9 mouse cellular contexts compared by ENCODE assay signal in the genomic region with DNA sequence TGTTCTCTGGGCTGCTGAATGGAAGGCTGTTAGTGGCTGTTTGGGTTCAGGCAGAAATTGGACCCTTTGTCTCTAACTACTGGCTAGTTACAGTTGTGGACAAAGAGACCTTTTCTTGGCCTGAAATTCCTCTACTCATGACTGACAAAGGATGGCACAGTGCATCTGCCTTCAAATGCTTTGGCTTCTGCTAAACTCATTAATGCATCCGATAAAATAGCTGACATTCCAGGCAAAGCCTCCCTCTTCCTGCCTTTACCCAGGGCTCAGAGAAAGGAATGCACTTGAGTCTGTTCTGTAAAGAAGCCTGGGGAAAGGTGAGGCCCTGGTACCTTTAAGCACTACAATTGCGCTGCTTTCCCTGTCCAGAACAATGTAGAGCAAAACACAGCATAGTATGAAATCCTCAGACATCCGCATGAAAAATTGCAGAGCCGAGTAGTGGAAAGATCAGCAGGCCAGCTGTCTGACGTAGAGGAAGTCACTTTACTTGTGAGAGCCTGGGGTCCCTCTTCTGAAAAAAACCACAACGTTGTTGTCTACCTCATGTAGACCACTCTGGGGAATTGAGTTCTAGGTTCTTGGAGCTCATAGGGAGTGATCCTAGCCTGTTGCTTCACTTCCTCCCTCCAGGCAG.
DNase-seq lines count a peak whose midpoint lies in the region; ATAC-seq lines count a peak whose summit lies in the region.
"Had no signal": no experiment of that assay in that cellular context is flagged by ENCODE, and none has a peak within 500 bp of the region (broad histone marks: within the 10 kb centered on the region; RNA-seq: fewer than 3 reads in every experiment).

No protein-coding gene starts in this region.

- peak overlapping the region; percentile 70 for H3K27ac ChIP-seq in hindbrain, embryonic 10.5 days
- no peak overlapping the region for H3K27ac ChIP-seq in hindbrain, embryonic 14.5 days
- H3K27ac ChIP-seq in neural tube, embryonic 15.5 days (replicated peaks): no peak overlapping the region
- peak overlapping the region; percentile 0 to 25; a peak in 2 of 4 replicates for H3K27ac ChIP-seq in heart, embryonic 14.5 days (replicated peaks in 1 of 2; ENCODE audit: control insufficient read depth in 1 of 2, insufficient read depth in 1 of 2, low read depth in 2 of 2, low read length in 2 of 2)
- peak overlapping the region; percentile 26; the same call in 1 of the 2 replicates for H3K27ac ChIP-seq in stomach, embryonic 15.5 days

- WGBS in hindbrain, embryonic 10.5 days: 53% methylated on average over 6 of the region's 6 CpGs
- WGBS in hindbrain, embryonic 14.5 days: 55% methylated on average over 6 of the region's 6 CpGs
- WGBS in neural tube, embryonic 15.5 days: 57% methylated on average over 6 of the region's 6 CpGs
- WGBS in heart, embryonic 14.5 days: 18% methylated on average over 6 of the region's 6 CpGs
- WGBS in stomach, embryonic 15.5 days: 27% methylated on average over 6 of the region's 6 CpGs

- no peak overlapping the region for H3K4me3 ChIP-seq in hindbrain, embryonic 10.5 days
- no peak overlapping the region for H3K4me3 ChIP-seq in hindbrain, embryonic 14.5 days (replicated peaks; ENCODE audit: low read length)
- no peak overlapping the region for H3K4me3 ChIP-seq in neural tube, embryonic 15.5 days (replicated peaks)
- H3K4me3 ChIP-seq in heart, embryonic 14.5 days (ENCODE audit: control insufficient read depth in 1 of 2, insufficient read depth in 1 of 2, low read depth in 1 of 2, low read length in 2 of 2): no peak overlapping the region
- no peak overlapping the region for H3K4me3 ChIP-seq in stomach, embryonic 15.5 days (replicated peaks)

- no peaks in the 10 kb centered on the region for H3K9me3 ChIP-seq in hindbrain, embryonic 10.5 days
- H3K9me3 ChIP-seq in hindbrain, embryonic 14.5 days (ENCODE audit: control insufficient read depth, low read length): no peaks in the 10 kb centered on the region
- no peaks in the 10 kb centered on the region for H3K9me3 ChIP-seq in neural tube, embryonic 15.5 days (replicated peaks)
- no peaks in the 10 kb centered on the region for H3K9me3 ChIP-seq in heart, embryonic 14.5 days (ENCODE audit: control insufficient read depth, low read length)
- H3K9me3 ChIP-seq in stomach, embryonic 15.5 days: no peaks in the 10 kb centered on the region

- peaks cover 20% of the 10 kb centered on the region for H3K4me1 ChIP-seq in hindbrain, embryonic 10.5 days (replicated peaks)
- no peaks in the 10 kb centered on the region for H3K4me1 ChIP-seq in hindbrain, embryonic 14.5 days (replicated peaks; ENCODE audit: control insufficient read depth, insufficient read depth, low read length)
- H3K4me1 ChIP-seq in neural tube, embryonic 15.5 days: no peaks in the 10 kb centered on the region
- peaks cover 7 to 12% of the 10 kb centered on the region in 2 experiments; a peak in 3 of 4 replicates for H3K4me1 ChIP-seq in heart, embryonic 14.5 days (ENCODE audit: control insufficient read depth in 2 of 2, insufficient read depth in 2 of 2, low read length in 2 of 2)
- H3K4me1 ChIP-seq in stomach, embryonic 15.5 days: peaks cover 5% of the 10 kb centered on the region; the same call in 1 of the 2 replicates

- no peak overlapping the region for H3K4me2 ChIP-seq in hindbrain, embryonic 14.5 days (replicated peaks)
- no peak overlapping the region for H3K4me2 ChIP-seq in neural tube, embryonic 15.5 days
- H3K4me2 ChIP-seq in heart, embryonic 14.5 days (ENCODE audit: low read length): no peak overlapping the region
- no peak overlapping the region for H3K4me2 ChIP-seq in stomach, embryonic 15.5 days

- no peaks in the 10 kb centered on the region for H3K27me3 ChIP-seq in hindbrain, embryonic 10.5 days (ENCODE audit: insufficient read depth, poor library complexity, severe bottlenecking)
- no peaks in the 10 kb centered on the region for H3K27me3 ChIP-seq in hindbrain, embryonic 14.5 days (ENCODE audit: control insufficient read depth, insufficient read depth, low read length)
- H3K27me3 ChIP-seq in neural tube, embryonic 15.5 days (replicated peaks): no peaks in the 10 kb centered on the region
- H3K27me3 ChIP-seq in heart, embryonic 14.5 days (ENCODE audit: control insufficient read depth, insufficient read depth, low read length): no peaks in the 10 kb centered on the region
- H3K27me3 ChIP-seq in stomach, embryonic 15.5 days (replicated peaks): no peaks in the 10 kb centered on the region

- H3K9ac ChIP-seq in hindbrain, embryonic 14.5 days: no peak overlapping the region
- no peak overlapping the region for H3K9ac ChIP-seq in neural tube, embryonic 15.5 days (replicated peaks)
- H3K9ac ChIP-seq in heart, embryonic 14.5 days (ENCODE audit: low read length): no peak overlapping the region
- H3K9ac ChIP-seq in stomach, embryonic 15.5 days: no peak overlapping the region

- ATAC-seq in hindbrain, embryonic 14.5 days (ENCODE audit: low FRiP score): no peak
- no peak for ATAC-seq in neural tube, embryonic 15.5 days (ENCODE audit: low FRiP score)
- no peak for ATAC-seq in heart, embryonic 14.5 days (ENCODE audit: insufficient number of reproducible peaks, insufficient read depth, low FRiP score, low read depth)
- no peak for ATAC-seq in stomach, embryonic 15.5 days (ENCODE audit: insufficient read depth, low FRiP score, low read depth)

- no peak for DNase-seq in hindbrain, embryonic 10.5 days (ENCODE audit: low spot score)
- no peak for DNase-seq in hindbrain, embryonic 14.5 days (ENCODE audit: low spot score)
- peak; percentile 37 for DNase-seq in neural tube, embryonic 10.5 days (ENCODE audit: extremely low spot score, low spot score)
- DNase-seq in right cerebral cortex, postnatal 14 days: no peak
- DNase-seq in right cerebral cortex, postnatal 4 days: no peak
- DNase-seq: midbrain, embryonic 14.5 days had no signal

- no peaks in the 10 kb centered on the region for H3K36me3 ChIP-seq in hindbrain, embryonic 10.5 days
- H3K36me3 ChIP-seq in hindbrain, embryonic 14.5 days (replicated peaks; ENCODE audit: control insufficient read depth, insufficient read depth): no peaks in the 10 kb centered on the region
- no peaks in the 10 kb centered on the region for H3K36me3 ChIP-seq in neural tube, embryonic 15.5 days
- no peaks in the 10 kb centered on the region for H3K36me3 ChIP-seq in heart, embryonic 14.5 days (ENCODE audit: control insufficient read depth, insufficient read depth, low read length)
- no peaks in the 10 kb centered on the region for H3K36me3 ChIP-seq in stomach, embryonic 15.5 days

Comparison
In these comparisons a context has a peak if more than half of its experiments do, and no peak if none do; other contexts are left out.
1. H3K27ac ChIP-seq: peak in hindbrain, embryonic 10.5 days (single experiment), heart, embryonic 14.5 days (2 of 2) and stomach, embryonic 15.5 days (single experiment); none in hindbrain, embryonic 14.5 days (single experiment) and neural tube, embryonic 15.5 days (single experiment).